Mouse (Mus musculus): Measurements from ENCODE around the gene Lancl3. TPM values are rescaled to one million over a fixed set of nuclear protein-coding genes. Genes with fewer than 3 reads are reported as not detected.

Gene Lancl3
- polyA plus RNA-seq (2015; fragmentation: Nextera tagmentation; extraction: Ambion mirVana): 5.4 and 5.5 TPM in 2 replicates

DNA sequence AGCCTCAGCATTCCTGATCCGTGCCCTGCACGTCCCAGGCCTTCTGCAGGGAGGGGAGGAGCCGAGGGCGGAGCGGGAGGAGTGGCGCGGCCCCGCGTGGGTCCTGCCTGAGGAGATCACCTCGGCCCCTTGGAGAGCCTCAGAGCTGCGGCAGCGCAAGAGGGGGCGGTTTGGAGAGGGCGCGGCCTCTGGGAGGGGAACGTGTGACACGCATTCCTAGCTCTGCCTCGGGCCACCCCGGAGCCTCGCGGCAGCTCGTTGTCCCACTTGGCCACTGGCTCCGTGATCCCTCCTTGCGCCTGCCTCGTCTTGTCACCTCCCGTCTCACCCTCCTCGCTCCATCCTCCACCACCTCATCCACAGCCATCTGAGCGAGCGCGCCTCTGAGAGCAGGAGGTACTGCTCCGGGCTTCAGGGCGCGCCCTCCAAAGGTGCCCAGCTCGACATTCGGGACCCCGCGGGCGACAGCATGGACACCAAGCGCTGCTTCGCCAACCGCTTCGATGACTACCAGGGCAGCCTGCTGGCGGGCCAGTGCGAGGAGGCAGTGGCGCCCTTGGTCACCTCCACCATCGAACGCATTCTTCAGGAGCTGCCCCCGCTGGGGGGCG, at the start of gene Lancl3:
TSS of gene Lancl3 (plus strand) at position 142 of the 611 bp plus-strand sequence.
- no peaks in the 10 kb centered on the region for H3K9me3 ChIP-seq
- H3K27ac ChIP-seq (replicated peaks): peak within 1 kb of the TSS; percentile 48
- no peaks in the 10 kb centered on the region for H3K27me3 ChIP-seq
- 15% methylated on average over 36 of the region's 49 CpGs for WGBS
- H3K9ac ChIP-seq: peak within 1 kb of the TSS; percentile 46
- ATAC-seq (ENCODE audit: low FRiP score, low read depth): peak; percentile 70
- peak within 1 kb of the TSS; percentile 53 for H3K4me3 ChIP-seq
- peak within 1 kb of the TSS; percentile 69 for H3K4me2 ChIP-seq
- no peaks in the 10 kb centered on the region for H3K36me3 ChIP-seq
- no peaks in the 10 kb centered on the region for H3K4me1 ChIP-seq (replicated peaks)

DNA sequence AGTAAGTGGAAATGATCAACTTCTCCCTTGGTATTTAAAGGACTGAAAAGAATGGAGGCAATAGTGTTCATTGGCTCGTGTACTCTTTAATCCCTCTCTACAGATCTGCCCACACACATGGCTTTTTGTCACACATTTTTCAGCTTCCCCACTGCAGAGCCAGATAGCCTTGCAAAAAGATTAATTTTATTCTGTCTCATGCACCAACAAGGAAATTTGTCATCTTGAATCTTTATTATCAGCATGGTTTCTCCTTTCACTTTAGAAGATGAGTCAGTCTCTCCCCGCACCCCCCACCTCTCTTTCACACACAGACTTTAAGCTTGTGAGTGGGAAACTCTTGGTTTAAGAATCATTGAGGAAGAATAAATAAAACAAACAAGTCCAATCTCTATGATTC, 20.7 kb upstream of the Lancl3 start:
- Histone ChIP-seq H3K4me2 (no peak overlapping the region), H3K9ac (no peak overlapping the region), H3K36me3 (no peaks in the 10 kb centered on the region), H3K4me1 (replicated peaks) (no peaks in the 10 kb centered on the region), H3K27ac (replicated peaks) (no peak overlapping the region), H3K27me3 (no peaks in the 10 kb centered on the region), H3K9me3 (no peaks in the 10 kb centered on the region), H3K4me3 (no peak overlapping the region)
- 65% methylated on average over 2 of the region's 2 CpGs for WGBS
- ATAC-seq (ENCODE audit: low FRiP score, low read depth): no peak

DNA sequence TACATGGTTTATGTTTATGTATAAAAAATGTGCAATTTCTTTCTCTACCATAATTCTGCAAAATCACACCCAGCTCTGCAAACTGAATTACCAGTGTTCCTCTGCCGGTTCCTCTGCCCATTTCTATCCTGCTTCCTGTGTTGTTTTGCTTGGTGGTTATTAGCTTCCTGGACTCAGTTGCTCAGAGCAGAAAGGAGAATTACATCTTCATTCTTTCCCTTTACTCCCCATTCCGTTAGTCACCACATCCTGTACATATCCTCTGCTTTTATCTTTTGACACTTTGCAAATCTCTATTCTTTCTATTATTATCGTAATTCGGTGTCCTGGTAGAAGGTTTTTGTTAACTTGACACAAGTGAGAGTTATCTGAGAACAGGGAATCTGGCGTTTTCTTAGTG, 18.1 kb upstream of the Lancl3 start:
- 57% methylated on average over 5 of the region's 5 CpGs for WGBS
- Histone ChIP-seq H3K9ac (no peak overlapping the region), H3K27me3 (no peaks in the 10 kb centered on the region), H3K27ac (replicated peaks) (no peak overlapping the region), H3K4me2 (no peak overlapping the region), H3K4me3 (no peak overlapping the region), H3K9me3 (no peaks in the 10 kb centered on the region), H3K36me3 (no peaks in the 10 kb centered on the region), H3K4me1 (replicated peaks) (no peaks in the 10 kb centered on the region)
- no peak for ATAC-seq (ENCODE audit: low FRiP score, low read depth)

DNA sequence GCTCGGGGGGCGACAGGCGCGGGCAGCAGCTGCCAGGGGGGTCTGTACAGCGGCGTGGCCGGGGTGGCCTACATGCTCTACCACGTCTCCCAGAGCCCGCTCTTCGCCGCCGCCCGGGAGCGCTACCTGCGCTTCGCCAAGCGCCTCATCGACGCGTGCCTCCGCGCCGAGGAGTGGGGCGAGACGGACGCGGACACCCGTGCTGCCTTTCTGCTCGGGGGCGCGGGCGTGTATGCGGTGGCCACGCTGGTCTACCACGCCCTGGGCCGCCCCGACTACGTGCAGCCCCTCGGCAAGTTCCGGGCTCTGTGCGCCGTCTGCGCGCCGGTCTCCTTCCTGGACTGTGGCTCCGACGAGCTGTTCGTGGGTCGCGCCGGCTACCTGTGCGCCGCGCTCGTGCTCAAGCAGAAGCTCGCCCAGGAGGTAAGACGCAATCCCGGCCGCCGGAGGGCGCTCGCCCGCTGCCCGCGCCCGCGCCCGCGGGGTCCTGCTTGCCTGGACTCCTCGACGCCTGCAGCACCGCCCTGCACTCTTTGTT, 747 bp downstream of the Lancl3 start:
- 16% methylated on average over 60 of the region's 72 CpGs for WGBS
- H3K9me3 ChIP-seq: no peaks in the 10 kb centered on the region
- peak overlapping the region; percentile 53 for H3K4me3 ChIP-seq
- H3K4me2 ChIP-seq: peak overlapping the region; percentile 69
- H3K27me3 ChIP-seq: no peaks in the 10 kb centered on the region
- H3K27ac ChIP-seq (replicated peaks): peak overlapping the region; percentile 48
- peak; percentile 72 for ATAC-seq (ENCODE audit: low FRiP score, low read depth)
- H3K36me3 ChIP-seq: no peaks in the 10 kb centered on the region
- H3K4me1 ChIP-seq (replicated peaks): no peaks in the 10 kb centered on the region
- H3K9ac ChIP-seq: peak overlapping the region; percentile 46

DNA sequence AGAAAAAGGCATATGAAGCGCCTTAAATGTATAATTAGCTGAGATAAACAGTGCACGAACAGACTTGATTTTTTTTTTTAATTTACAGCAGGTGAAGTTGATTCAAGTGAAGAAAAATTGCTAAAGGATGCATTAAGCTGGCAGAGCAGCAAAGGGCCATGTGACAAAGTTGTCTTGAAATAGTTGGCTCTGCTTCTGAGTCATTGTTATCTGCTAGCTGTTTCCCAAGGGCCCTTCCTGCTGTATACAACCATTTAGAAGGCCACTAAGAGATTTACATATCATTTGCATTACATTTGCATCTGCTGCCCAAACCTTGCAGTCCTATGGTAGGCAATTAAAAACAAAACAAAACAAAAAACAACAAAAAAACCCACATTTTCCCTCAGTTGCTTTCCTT, 2.3 kb downstream of the Lancl3 start:
- Histone ChIP-seq H3K27me3 (no peaks in the 10 kb centered on the region), H3K9ac (no peak overlapping the region), H3K4me1 (replicated peaks) (no peaks in the 10 kb centered on the region), H3K9me3 (no peaks in the 10 kb centered on the region), H3K27ac (replicated peaks) (peak overlapping the region; percentile 48; the same call in 1 of the 2 replicates), H3K4me3 (peak overlapping the region; percentile 24), H3K4me2 (peak overlapping the region; percentile 41), H3K36me3 (no peaks in the 10 kb centered on the region)
- 60% methylated on average over 2 of the region's 2 CpGs for WGBS
- ATAC-seq (ENCODE audit: low FRiP score, low read depth): no peak

DNA sequence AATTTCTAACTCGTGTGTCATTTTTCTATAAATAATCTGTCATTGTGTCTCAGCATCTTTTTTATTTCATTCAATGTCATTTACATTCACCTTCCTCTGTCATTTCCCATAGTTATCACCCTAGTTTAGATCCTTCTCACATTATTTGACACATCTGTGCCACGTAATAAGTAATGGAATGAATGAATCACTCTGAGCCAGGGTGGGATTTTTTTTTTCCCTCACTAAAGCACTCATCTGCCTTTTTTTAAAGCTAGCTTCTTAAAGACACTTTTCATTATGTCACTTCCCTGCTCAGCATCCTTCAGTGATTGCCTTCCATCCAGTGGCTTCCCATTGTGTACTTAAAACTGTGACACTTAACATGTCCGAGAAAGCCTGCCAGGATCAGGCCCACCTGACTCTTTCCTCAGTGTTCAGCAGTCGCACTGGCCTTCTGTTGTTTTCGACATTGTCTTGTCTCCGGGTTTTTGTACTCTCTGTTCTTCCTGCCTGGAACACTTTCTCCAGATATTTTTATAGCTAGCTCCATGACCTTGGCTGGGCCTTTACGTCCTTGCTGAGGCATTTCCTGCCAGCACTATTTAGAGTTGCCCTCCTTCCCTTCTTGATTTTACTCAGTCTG, 3.2 kb downstream of the Lancl3 start:
- Histone ChIP-seq H3K4me3 (peak overlapping the region; percentile 24), H3K4me1 (replicated peaks) (no peaks in the 10 kb centered on the region), H3K9me3 (no peaks in the 10 kb centered on the region), H3K9ac (no peak overlapping the region), H3K27ac (replicated peaks) (peak overlapping the region; percentile 48; the same call in 1 of the 2 replicates), H3K27me3 (no peaks in the 10 kb centered on the region), H3K4me2 (peak overlapping the region; percentile 41), H3K36me3 (no peaks in the 10 kb centered on the region)
- 55% methylated on average over 7 of the region's 7 CpGs for WGBS
- ATAC-seq (ENCODE audit: low FRiP score, low read depth): no peak

GRCm38 (mm10) chrX:9205121-9205520, 5.4 kb downstream of the Lancl3 start:
- Histone ChIP-seq H3K27me3 (no peaks in the 10 kb centered on the region), H3K4me3 (no peak overlapping the region), H3K36me3 (no peaks in the 10 kb centered on the region), H3K27ac (replicated peaks) (no peak overlapping the region), H3K9me3 (no peaks in the 10 kb centered on the region), H3K9ac (no peak overlapping the region), H3K4me1 (replicated peaks) (no peaks in the 10 kb centered on the region), H3K4me2 (no peak overlapping the region)
- ATAC-seq (ENCODE audit: low FRiP score, low read depth): no peak
- WGBS: 80% methylated on average over 2 of the region's 2 CpGs

DNA sequence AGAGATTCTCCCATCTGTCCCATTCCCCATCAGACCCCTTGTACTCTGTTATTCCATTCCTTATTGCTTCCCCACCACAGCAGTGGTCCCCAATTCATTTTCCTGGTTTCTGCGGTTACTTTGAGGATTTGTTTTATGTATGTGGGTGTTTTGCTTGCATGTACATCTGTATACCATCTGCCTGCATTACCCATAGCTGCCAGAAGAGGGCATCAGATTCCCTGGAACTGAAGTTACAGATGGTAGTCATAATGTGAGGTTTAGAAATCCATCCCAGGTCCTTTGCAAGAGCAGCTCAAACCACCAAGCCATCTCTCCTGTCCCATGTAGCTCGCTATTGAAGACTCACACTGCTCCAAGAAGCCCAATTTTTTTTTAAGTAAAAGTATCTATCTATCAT, 16.5 kb downstream of the Lancl3 start:
- 85% methylated on average over 2 of the region's 2 CpGs for WGBS
- H3K27ac ChIP-seq (replicated peaks): no peak overlapping the region
- H3K4me1 ChIP-seq (replicated peaks): no peaks in the 10 kb centered on the region
- no peaks in the 10 kb centered on the region for H3K36me3 ChIP-seq
- no peak overlapping the region for H3K4me2 ChIP-seq
- no peak for ATAC-seq (ENCODE audit: low FRiP score, low read depth)
- H3K9me3 ChIP-seq: no peaks in the 10 kb centered on the region
- no peak overlapping the region for H3K4me3 ChIP-seq
- H3K27me3 ChIP-seq: no peaks in the 10 kb centered on the region
- no peak overlapping the region for H3K9ac ChIP-seq

- Histone ChIP-seq H3K27ac (replicated peaks) (no peak overlapping the region), H3K4me3 (no peak overlapping the region), H3K27me3 (no peaks in the 10 kb centered on the region), H3K4me1 (replicated peaks) (no peaks in the 10 kb centered on the region), H3K4me2 (no peak overlapping the region), H3K9me3 (no peaks in the 10 kb centered on the region), H3K9ac (no peak overlapping the region), H3K36me3 (no peaks in the 10 kb centered on the region)
- no peak for ATAC-seq (ENCODE audit: low FRiP score, low read depth)
- WGBS: 89% methylated on average over 3 of the region's 3 CpGs
Measured at GRCm38 (mm10) chrX:9219570-9219969, 19.9 kb downstream of the Lancl3 start.

GRCm38 (mm10) chrX:9221206-9221605, 21.5 kb downstream of the Lancl3 start:
- H3K36me3 ChIP-seq: no peaks in the 10 kb centered on the region
- no peak overlapping the region for H3K27ac ChIP-seq (replicated peaks)
- no peaks in the 10 kb centered on the region for H3K27me3 ChIP-seq
- H3K9me3 ChIP-seq: no peaks in the 10 kb centered on the region
- no peaks in the 10 kb centered on the region for H3K4me1 ChIP-seq (replicated peaks)
- WGBS: 24% methylated on average over 6 of the region's 6 CpGs
- H3K4me2 ChIP-seq: no peak overlapping the region
- ATAC-seq (ENCODE audit: low FRiP score, low read depth): no peak
- no peak overlapping the region for H3K9ac ChIP-seq
- H3K4me3 ChIP-seq: no peak overlapping the region

DNA sequence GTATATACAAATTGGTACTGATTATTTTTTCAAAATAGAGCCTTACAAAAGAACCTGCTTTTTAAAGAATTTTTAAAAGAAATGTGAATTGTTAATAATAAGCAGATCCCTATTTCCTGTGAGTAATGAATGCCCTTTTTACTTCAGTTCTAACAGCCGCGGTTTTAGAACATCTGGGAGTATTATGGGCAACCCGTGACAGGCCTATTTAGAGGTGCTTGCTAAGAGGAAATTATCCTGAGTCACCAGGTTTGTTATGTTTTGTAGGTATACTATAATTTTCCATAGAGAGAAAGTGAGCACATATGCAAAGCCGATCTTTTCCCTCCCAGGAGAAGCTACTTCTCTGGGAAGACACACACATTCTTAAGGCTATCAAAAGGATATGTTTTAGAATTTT, 22.0 kb downstream of the Lancl3 start:
- ATAC-seq (ENCODE audit: low FRiP score, low read depth): no peak
- Histone ChIP-seq H3K4me3 (no peak overlapping the region), H3K27me3 (no peaks in the 10 kb centered on the region), H3K36me3 (no peaks in the 10 kb centered on the region), H3K27ac (replicated peaks) (no peak overlapping the region), H3K9ac (no peak overlapping the region), H3K9me3 (no peaks in the 10 kb centered on the region), H3K4me1 (replicated peaks) (no peaks in the 10 kb centered on the region), H3K4me2 (no peak overlapping the region)
- 88% methylated on average over 4 of the region's 4 CpGs for WGBS

DNA sequence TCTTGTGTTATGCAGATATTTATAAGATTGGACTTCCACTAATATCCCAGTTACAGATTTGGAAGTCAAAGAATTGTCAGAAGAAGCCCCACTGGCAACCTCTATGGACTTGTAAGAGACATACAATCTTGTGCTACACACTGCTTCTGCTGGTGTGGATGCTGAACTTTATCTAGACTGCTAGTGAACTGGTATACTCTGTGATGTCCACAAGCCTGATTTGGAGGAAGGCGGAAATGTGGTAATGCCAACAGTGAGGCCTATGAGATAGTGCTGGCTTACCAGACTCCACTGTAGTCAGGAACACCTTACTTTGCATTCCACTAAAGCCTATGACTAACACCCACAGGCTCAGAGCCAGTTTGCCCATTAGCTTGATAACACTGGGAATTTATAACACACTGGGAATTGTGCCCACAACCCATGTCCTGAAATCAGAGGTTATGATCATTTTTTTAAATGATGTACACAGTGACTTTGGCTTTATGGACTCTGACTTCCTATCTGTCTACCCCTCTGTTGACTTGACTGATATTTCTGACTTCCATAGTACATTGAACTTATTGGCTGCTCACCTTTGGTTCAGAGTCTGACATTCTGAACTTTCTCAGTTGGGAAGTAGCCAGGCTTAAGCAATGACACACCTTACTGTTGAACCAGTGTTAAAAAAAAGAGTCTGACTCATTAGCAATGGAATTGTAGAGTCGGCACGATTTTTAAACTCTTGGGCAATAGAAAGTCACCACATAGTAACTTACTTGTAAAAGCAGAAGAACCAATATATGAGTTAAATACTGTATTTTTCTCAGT, 22.9 kb downstream of the Lancl3 start:
- H3K9ac ChIP-seq: no peak overlapping the region
- H3K9me3 ChIP-seq: no peaks in the 10 kb centered on the region
- no peaks in the 10 kb centered on the region for H3K36me3 ChIP-seq
- no peak overlapping the region for H3K27ac ChIP-seq (replicated peaks)
- ATAC-seq (ENCODE audit: low FRiP score, low read depth): no peak
- H3K4me2 ChIP-seq: no peak overlapping the region
- H3K4me3 ChIP-seq: no peak overlapping the region
- no peaks in the 10 kb centered on the region for H3K27me3 ChIP-seq
- 93% methylated on average over 3 of the region's 3 CpGs for WGBS
- no peaks in the 10 kb centered on the region for H3K4me1 ChIP-seq (replicated peaks)
